Mouse (Mus musculus) skeletal muscle tissue, postnatal 0 days (tissue): Measurements from ENCODE around the gene Opa1. TPM values are rescaled to one million over a fixed set of nuclear protein-coding genes. Genes with fewer than 3 reads are reported as not detected.

Source experiments
- polyA plus RNA-seq: library from polyadenylated mRNA; unstranded; fragments of >200 nt; fragmentation: Nextera tagmentation; extraction: Ambion mirVana; gene quantifications from 2 replicates; pipeline ENCODE4 v1.2.1, GENCODE M21; 2015

Gene Opa1
- 23.1 and 26.2 TPM in 2 replicates for polyA plus RNA-seq

GRCm38 (mm10) chr16:29579167-29579786 lies at the start of gene Opa1:
Gene Opa1, plus strand, starts transcription at chr16:29579334.

DNA sequence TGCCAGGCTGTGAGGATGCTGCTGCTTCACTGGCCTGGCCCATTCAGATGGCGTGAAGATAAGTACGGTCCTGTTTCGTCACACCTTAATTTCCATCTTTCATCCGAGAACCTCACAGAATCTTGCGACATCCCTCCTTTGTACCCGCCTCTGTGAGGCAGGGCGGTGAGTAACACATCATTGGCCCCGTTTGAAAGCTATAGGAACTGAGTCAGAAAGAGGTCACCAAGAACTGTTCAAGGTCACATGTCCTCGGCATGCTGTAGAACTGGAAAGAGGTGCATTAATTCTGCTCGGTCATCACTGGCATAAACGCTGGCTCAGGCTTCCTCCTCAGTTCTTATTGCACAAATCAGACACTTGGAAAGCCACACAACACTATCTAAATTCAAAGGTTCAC lies 34.3 kb upstream of the Opa1 start, which contains the start of gene Atp13a4:
Gene Atp13a4, minus strand, starts transcription at position 36 of the 400 bp plus-strand sequence.

Other genes with a start within 250 kb of the Opa1 start
- gene Atp13a5, start 200.6 kb upstream of the Opa1 start, polyA plus RNA-seq = 0.10 and 0.18 TPM in 2 replicates
- 0.49 TPM in 1 of 2 replicates, not detected in the other for gene Atp13a4, start 34.5 kb upstream of the Opa1 start, polyA plus RNA-seq